Mouse (Mus musculus) midbrain, embryonic 13.5 days (tissue): ENCODE data around the gene Aebp1. TPM values are rescaled to one million over a fixed set of nuclear protein-coding genes. Genes with fewer than 3 reads are reported as not detected.
A peak's percentile ranks its signal among the peaks of the same experiment; 100 is the strongest.
"Not testable (repeated sequence)": the region's sequence is repeated elsewhere in the genome, so short reads cannot be mapped to it uniquely, and the experiment has no call there.

Experiments
- ATAC-seq: fragments of 200-750 bp; cut with Nextera tagmentation; 2 replicates; pipeline ENCODE4 v1.8.0; 2017; ENCODE audit warnings: mild to moderate bottlenecking, moderate TSS enrichment, moderate library complexity
- H3K27ac ChIP-seq: fragments of 300-500 bp; sonication (generic); 2 replicates; pipeline ENCODE4 v1.5.1; 2015; ENCODE audit warnings: inconsistent platforms, mild to moderate bottlenecking, moderate library complexity
- H3K27me3 ChIP-seq: fragments of 300-500 bp; sonication (generic); 2 replicates; pipeline ENCODE4 v1.6.1; 2015; ENCODE audit warnings: mild to moderate bottlenecking, inconsistent platforms
- H3K36me3 ChIP-seq: fragments of 300-500 bp; sonication (generic); 2 replicates; pipeline ENCODE4 v1.6.1; 2015; ENCODE audit warnings: mild to moderate bottlenecking, inconsistent platforms
- H3K4me1 ChIP-seq: fragments of 300-500 bp; sonication (generic); replicated peaks from 2 replicates; pipeline ENCODE4 v1.6.1; 2015; ENCODE audit warnings: inconsistent platforms
- H3K4me2 ChIP-seq: fragments of 300-500 bp; sonication (generic); replicated peaks from 2 replicates; pipeline ENCODE4 v1.6.1; 2015; ENCODE audit warnings: moderate library complexity, mild to moderate bottlenecking, inconsistent platforms
- H3K4me3 ChIP-seq: fragments of 300-500 bp; sonication (generic); replicated peaks from 2 replicates; pipeline ENCODE4 v1.5.1; 2015; ENCODE audit warnings: mild to moderate bottlenecking, inconsistent platforms
- H3K9ac ChIP-seq: fragments of 300-500 bp; sonication (generic); replicated peaks from 2 replicates; pipeline ENCODE4 v1.6.1; 2015; ENCODE audit warnings: mild to moderate bottlenecking, inconsistent platforms
- H3K9me3 ChIP-seq: fragments of 300-500 bp; sonication (generic); 2 replicates; pipeline ENCODE4 v1.6.1; 2016; ENCODE audit warnings: mild to moderate bottlenecking, inconsistent platforms
- WGBS: fragments of 180-500 bp; shearing (Covaris S2); methylation state at CpG from one replicate; pipeline ENCODE4 v1.1.7; 2015; 5-methylcytosine and 5-hydroxymethylcytosine counted together
- polyA plus RNA-seq: library from polyadenylated mRNA; unstranded; fragments of >200 nt; fragmentation: Nextera tagmentation; extraction: Ambion mirVana; gene quantifications from 2 replicates; pipeline ENCODE4 v1.2.1, GENCODE M21; 2015

The Aebp1 gene
- polyA plus RNA-seq, 1 experiment from 2014 or later, result 10.6 TPM

DNA sequence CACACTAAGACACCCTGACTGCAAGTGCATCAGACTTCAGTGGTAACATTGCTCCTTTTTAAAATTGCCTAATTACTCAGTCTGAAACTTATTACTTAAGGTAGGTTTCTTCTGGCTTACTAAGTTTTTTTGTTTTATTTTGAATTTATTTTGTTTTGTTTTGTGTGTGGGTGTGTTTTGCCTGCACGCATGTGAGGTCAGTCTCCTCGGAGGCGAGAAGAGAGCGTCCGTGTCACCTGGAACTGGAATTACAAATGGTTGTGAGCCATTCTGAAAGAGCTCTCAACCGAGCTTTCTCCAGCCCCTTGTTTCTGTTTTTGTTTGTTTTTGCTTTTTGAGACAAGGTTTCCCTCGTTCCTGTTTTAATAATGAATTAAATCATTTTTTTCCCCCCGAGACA lies 16.9 kb downstream of the Aebp1 start:
- Histone ChIP-seq H3K4me3 (peak overlapping the region; percentile 65), H3K36me3 (peaks cover 23% of the 10 kb centered on the region), H3K9me3 (no peaks in the 10 kb centered on the region), H3K4me2 (peak overlapping the region; percentile 67), H3K9ac (peak overlapping the region; percentile 69), H3K4me1 (peaks cover 29% of the 10 kb centered on the region), H3K27me3 (no peaks in the 10 kb centered on the region), H3K27ac (peak overlapping the region; percentile 87)
- WGBS, result 41% methylated on average over 8 of the region's 8 CpGs
- ATAC-seq, result 0 out of 2 replicates have a peak, but pooled peaks have one; percentile 1

- H3K36me3 ChIP-seq, result peaks cover 11% of the 10 kb centered on the region
- H3K4me2 ChIP-seq, result no peak overlapping the region
- H3K4me3 ChIP-seq, result no peak overlapping the region
- peaks cover 29% of the 10 kb centered on the region for H3K4me1 ChIP-seq
- no peaks in the 10 kb centered on the region for H3K27me3 ChIP-seq
- H3K27ac ChIP-seq, result no peak overlapping the region
- no peaks in the 10 kb centered on the region for H3K9me3 ChIP-seq
- ATAC-seq, result no peak
- no peak overlapping the region for H3K9ac ChIP-seq
- 57% methylated on average over 5 of the region's 5 CpGs for WGBS
Measured at GRCm38 (mm10) chr11:5879905-5880304, 18.2 kb downstream of the Aebp1 start.

DNA sequence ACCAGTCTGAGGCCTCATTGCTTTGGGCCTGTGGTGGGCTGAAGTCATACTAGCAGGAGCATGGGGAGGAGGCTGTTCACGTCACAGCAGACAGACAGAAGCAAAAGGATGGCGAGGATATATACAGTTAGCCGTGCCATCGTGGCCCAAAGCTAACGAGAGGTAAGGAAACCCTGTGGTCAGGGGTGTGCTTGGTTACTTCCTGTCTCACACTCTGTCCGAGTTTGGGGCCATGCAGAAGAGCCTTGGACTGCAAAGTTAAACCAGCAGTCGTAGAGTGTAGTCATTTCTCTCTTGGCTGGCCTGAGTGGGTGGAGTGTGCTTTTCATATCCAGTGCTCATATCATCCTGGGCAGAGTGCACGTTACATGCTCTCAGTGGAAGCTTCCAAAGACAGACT lies 20.8 kb downstream of the Aebp1 start:
- H3K4me1 ChIP-seq, result peaks cover 21% of the 10 kb centered on the region
- H3K4me3 ChIP-seq, result no peak overlapping the region
- 80% methylated on average over 8 of the region's 8 CpGs for WGBS
- ATAC-seq, result no peak
- H3K27ac ChIP-seq, result no peak overlapping the region
- H3K9ac ChIP-seq, result no peak overlapping the region
- H3K4me2 ChIP-seq, result no peak overlapping the region
- no peaks in the 10 kb centered on the region for H3K36me3 ChIP-seq
- no peaks in the 10 kb centered on the region for H3K9me3 ChIP-seq
- H3K27me3 ChIP-seq, result no peaks in the 10 kb centered on the region

GRCm38 (mm10) chr11:5886187-5886586 lies 24.4 kb downstream of the Aebp1 start:
- Histone ChIP-seq H3K27me3 (no peaks in the 10 kb centered on the region), H3K4me1 (peaks cover 13% of the 10 kb centered on the region), H3K4me3 (no peak overlapping the region), H3K36me3 (no peaks in the 10 kb centered on the region), H3K9me3 (no peaks in the 10 kb centered on the region), H3K9ac (no peak overlapping the region), H3K27ac (no peak overlapping the region), H3K4me2 (no peak overlapping the region)
- 20% methylated on average over 9 of the region's 9 CpGs for whole genome bisulfite sequencing
- peak; percentile 57 for ATAC-seq

GRCm38 (mm10) chr11:5887250-5887649 lies 25.5 kb downstream of the Aebp1 start:
- Histone ChIP-seq H3K27ac (no peak overlapping the region; the same call in 1 of the 2 replicates), H3K4me2 (no peak overlapping the region)
- ATAC-seq, result no peak

DNA sequence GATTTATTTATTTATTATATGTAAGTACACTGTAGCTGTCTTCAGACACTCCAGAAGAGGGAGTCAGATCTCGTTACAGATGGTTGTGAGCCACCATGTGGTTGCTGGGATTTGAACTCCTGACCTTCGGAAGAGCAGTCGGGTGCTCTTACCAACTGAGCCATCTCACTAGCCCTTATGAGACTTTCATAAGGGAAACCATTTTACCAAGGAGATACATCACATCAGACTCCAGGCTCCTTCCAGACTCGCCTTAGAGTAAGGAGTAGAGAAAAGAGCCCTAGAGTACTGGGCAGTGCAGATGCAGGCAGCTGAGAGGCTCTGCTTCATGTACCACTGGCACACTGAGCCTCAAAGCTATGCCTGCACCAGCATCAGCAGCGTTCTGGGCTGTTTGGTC lies 26.8 kb downstream of the Aebp1 start:
- H3K9me3 ChIP-seq, result not testable (repeated sequence)
- 77% methylated on average over 5 of the region's 5 CpGs for WGBS

More at GRCm38 (mm10) chr11:5887250-5887649, 25.5 kb downstream of the Aebp1 start:
- 4% methylated on average over 5 of the region's 5 CpGs for WGBS
- no peaks in the 10 kb centered on the region for H3K9me3 ChIP-seq
- no peaks in the 10 kb centered on the region for H3K36me3 ChIP-seq
- peaks cover 14% of the 10 kb centered on the region for H3K4me1 ChIP-seq
- H3K9ac ChIP-seq, result peak overlapping the region; percentile 54
- no peak overlapping the region for H3K4me3 ChIP-seq
- H3K27me3 ChIP-seq, result no peaks in the 10 kb centered on the region

GRCm38 (mm10) chr11:5892151-5892591 lies 30.4 kb downstream of the Aebp1 start:
- no peaks in the 10 kb centered on the region for H3K36me3 ChIP-seq
- H3K27me3 ChIP-seq, result 0 out of 2 replicates have a peak, but pooled peaks cover 10% of the 10 kb centered on the region
- H3K9me3 ChIP-seq, result no peaks in the 10 kb centered on the region
- WGBS, result 72% methylated on average over 8 of the region's 8 CpGs
- no peak overlapping the region for H3K27ac ChIP-seq
- H3K9ac ChIP-seq, result no peak overlapping the region
- no peak overlapping the region for H3K4me3 ChIP-seq
- ATAC-seq, result no peak
- H3K4me1 ChIP-seq, result peaks cover 23% of the 10 kb centered on the region
- H3K4me2 ChIP-seq, result no peak overlapping the region

More for the DNA sequence above, 26.8 kb downstream of the Aebp1 start:
- not testable (repeated sequence) for H3K4me2 ChIP-seq, ATAC-seq, H3K9ac ChIP-seq, H3K27ac ChIP-seq, H3K36me3 ChIP-seq, H3K4me3 ChIP-seq, H3K27me3 ChIP-seq
- H3K4me1 ChIP-seq, result peaks cover 24% of the 10 kb centered on the region

- Histone ChIP-seq H3K4me3 (no peak overlapping the region), H3K4me1 (peaks cover 23% of the 10 kb centered on the region), H3K27ac (no peak overlapping the region), H3K27me3 (peaks cover 11% of the 10 kb centered on the region; the same call in 1 of the 2 replicates), H3K9ac (no peak overlapping the region), H3K4me2 (no peak overlapping the region), H3K9me3 (no peaks in the 10 kb centered on the region), H3K36me3 (no peaks in the 10 kb centered on the region)
- ATAC-seq, result no peak
- WGBS, result 49% methylated on average over 4 of the region's 4 CpGs
Measured at GRCm38 (mm10) chr11:5892810-5893368, 31.1 kb downstream of the Aebp1 start.

- 73% methylated on average over 6 of the region's 6 CpGs for WGBS
- no peak overlapping the region for H3K27ac ChIP-seq
- no peak overlapping the region for H3K9ac ChIP-seq
- H3K9me3 ChIP-seq, result no peaks in the 10 kb centered on the region
- no peak overlapping the region for H3K4me2 ChIP-seq
- ATAC-seq, result no peak
- H3K4me1 ChIP-seq, result peaks cover 24% of the 10 kb centered on the region
- no peaks in the 10 kb centered on the region for H3K36me3 ChIP-seq
- H3K27me3 ChIP-seq, result peaks cover 11% of the 10 kb centered on the region; the same call in 1 of the 2 replicates
- H3K4me3 ChIP-seq, result no peak overlapping the region
Measured at GRCm38 (mm10) chr11:5893807-5894206, 32.1 kb downstream of the Aebp1 start.

GRCm38 (mm10) chr11:5897230-5897629 lies 35.5 kb downstream of the Aebp1 start:
- WGBS, result 15% methylated on average over 16 of the region's 16 CpGs
- H3K4me2 ChIP-seq, result no peak overlapping the region
- no peak for ATAC-seq
- H3K36me3 ChIP-seq, result no peaks in the 10 kb centered on the region
- H3K27ac ChIP-seq, result no peak overlapping the region
- H3K4me1 ChIP-seq, result peaks cover 37% of the 10 kb centered on the region
- no peak overlapping the region for H3K9ac ChIP-seq
- peaks cover 14% of the 10 kb centered on the region; the same call in 1 of the 2 replicates for H3K27me3 ChIP-seq
- H3K9me3 ChIP-seq, result no peaks in the 10 kb centered on the region
- no peak overlapping the region for H3K4me3 ChIP-seq

DNA sequence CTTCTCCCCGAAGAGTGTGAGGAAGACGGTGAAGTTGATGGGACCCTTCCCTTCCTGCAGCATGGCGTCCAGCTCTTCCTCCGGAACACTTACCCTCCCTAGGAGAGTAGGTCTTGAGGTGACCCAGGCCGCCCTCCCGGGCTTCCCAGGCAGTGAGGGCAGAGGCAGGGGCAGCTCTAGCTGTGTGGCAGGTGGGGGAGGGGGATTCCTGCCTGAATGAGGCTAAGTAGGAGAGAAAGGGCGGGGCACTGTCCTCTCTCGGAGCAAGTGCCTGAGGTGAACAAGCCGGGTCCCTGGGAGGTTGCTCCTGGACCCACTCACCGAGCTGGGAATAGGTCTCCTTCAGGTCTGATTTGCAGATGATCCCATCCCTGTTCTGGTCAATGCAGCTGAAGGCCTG lies 36.1 kb downstream of the Aebp1 start:
- Histone ChIP-seq H3K36me3 (no peaks in the 10 kb centered on the region), H3K4me2 (no peak overlapping the region), H3K4me3 (no peak overlapping the region), H3K9ac (no peak overlapping the region), H3K9me3 (no peaks in the 10 kb centered on the region), H3K27me3 (peaks cover 14% of the 10 kb centered on the region; the same call in 1 of the 2 replicates), H3K27ac (no peak overlapping the region), H3K4me1 (peaks cover 37% of the 10 kb centered on the region)
- 8% methylated on average over 10 of the region's 10 CpGs for WGBS
- ATAC-seq, result no peak

DNA sequence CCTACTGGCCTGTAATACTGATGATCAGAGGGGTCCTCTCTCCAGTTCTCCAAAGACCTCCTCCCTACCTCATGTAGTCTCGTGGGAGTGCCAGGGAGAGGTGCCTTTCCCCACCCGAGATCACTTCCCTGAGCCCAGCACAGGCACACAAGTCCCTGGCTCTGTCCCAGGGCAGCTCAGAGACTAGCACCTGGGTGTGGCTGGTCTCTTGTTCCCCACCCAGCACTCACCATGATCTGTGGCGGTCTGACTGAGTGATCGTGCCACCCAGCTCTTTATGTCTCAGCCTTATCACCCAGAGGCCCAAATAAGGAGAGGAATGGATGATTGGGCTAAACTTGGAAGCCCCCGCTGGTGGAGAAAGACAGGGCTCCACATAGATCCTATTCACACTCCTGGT lies 36.8 kb downstream of the Aebp1 start, which contains the start of gene Myl7:
Gene Myl7, minus strand, starts transcription at position 252 of the 400 bp plus-strand sequence.
- Histone ChIP-seq H3K4me1 (peaks cover 34% of the 10 kb centered on the region), H3K27me3 (peaks cover 14% of the 10 kb centered on the region; the same call in 1 of the 2 replicates), H3K4me3 (no peak within 1 kb of the TSS), H3K9ac (no peak within 1 kb of the TSS), H3K9me3 (no peaks in the 10 kb centered on the region), H3K4me2 (no peak within 1 kb of the TSS), H3K27ac (no peak within 1 kb of the TSS), H3K36me3 (no peaks in the 10 kb centered on the region)
- 68% methylated on average over 5 of the region's 5 CpGs for WGBS
- ATAC-seq, result no peak

DNA sequence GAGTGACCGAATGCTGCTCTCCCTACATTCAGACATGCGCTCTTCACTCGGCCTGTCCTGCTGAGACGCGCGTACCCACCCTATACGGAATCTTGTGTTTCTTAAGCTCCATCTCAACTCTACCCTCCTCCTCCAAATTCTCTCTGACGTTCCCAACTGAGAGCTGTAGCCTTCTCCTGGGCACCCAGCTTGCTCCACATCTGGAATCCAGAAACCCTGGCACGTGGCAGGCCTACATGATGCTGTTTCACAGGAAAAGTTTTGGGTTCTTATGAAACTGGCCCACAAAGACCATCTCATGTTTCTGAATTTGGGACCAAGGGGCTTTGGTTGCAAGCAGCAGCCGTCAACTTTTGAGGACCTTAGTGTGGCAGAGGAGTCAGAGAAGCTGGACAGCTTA lies 37.5 kb downstream of the Aebp1 start:
- ATAC-seq, result no peak
- no peak overlapping the region for H3K27ac ChIP-seq
- H3K36me3 ChIP-seq, result no peaks in the 10 kb centered on the region
- peaks cover 14% of the 10 kb centered on the region; the same call in 1 of the 2 replicates for H3K27me3 ChIP-seq
- H3K9me3 ChIP-seq, result no peaks in the 10 kb centered on the region
- 90% methylated on average over 10 of the region's 10 CpGs for WGBS
- no peak overlapping the region for H3K4me2 ChIP-seq
- no peak overlapping the region for H3K9ac ChIP-seq
- H3K4me3 ChIP-seq, result no peak overlapping the region
- H3K4me1 ChIP-seq, result peaks cover 30% of the 10 kb centered on the region
